Mouse (Mus musculus) ES-E14 (cell line): ENCODE results near the gene Mrpl30.

ENCODE experiments used
- CHD2 ChIP-seq: IDR thresholded peaks from 2 replicates; pipeline ENCODE4 v1.6.1; 2014; ENCODE audit warnings: mild to moderate bottlenecking, low read depth, low read length, inconsistent platforms
- HCFC1 ChIP-seq: IDR thresholded peaks from 2 replicates; pipeline ENCODE4 v1.6.1; 2012; ENCODE audit warnings: low read length, inconsistent platforms, borderline replicate concordance; ENCODE audit not compliant: insufficient read depth
- MAFK ChIP-seq: IDR thresholded peaks from 2 replicates; pipeline ENCODE4 v1.6.1; 2014; ENCODE audit warnings: mild to moderate bottlenecking, low read depth, low read length, inconsistent platforms; ENCODE audit not compliant: insufficient read depth
- ZC3H11A ChIP-seq: IDR thresholded peaks from 2 replicates; pipeline ENCODE4 v1.6.1; 2012; ENCODE audit warnings: low read depth, mild to moderate bottlenecking, inconsistent platforms, low read length, borderline replicate concordance
- ZNF384 ChIP-seq: IDR thresholded peaks from 2 replicates; pipeline ENCODE4 v1.6.1; 2012; ENCODE audit warnings: low read depth, low read length, inconsistent platforms

DNA sequence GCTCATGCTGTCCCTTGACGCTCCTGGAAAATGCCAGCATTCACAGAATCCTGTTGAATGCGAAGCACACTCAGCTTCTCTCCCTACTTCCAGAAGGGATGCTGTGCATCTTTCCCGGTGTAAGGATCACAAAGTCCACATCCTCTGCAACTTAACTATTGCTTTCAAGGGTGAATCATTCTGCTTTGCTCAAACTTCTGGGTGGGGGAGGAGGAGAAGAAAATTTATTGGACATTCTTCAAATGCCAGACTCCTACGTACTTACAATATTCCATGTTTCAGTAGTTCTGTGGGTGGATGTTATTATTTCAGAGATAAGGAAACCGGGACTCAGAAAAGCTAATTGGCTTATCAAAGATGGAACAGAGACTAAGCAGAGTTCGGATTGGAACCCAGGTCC is 27.8 kb downstream of the Mrpl30 start:
- TF ChIP-seq CHD2 (no peak), MAFK (no peak), ZNF384 (no peak), ZC3H11A (no peak), HCFC1 (no peak)
